Mouse (Mus musculus) liver, postnatal 0 days (tissue): ENCODE data around the gene Atp2b2. TPM values are rescaled to one million over a fixed set of nuclear protein-coding genes. Genes with fewer than 3 reads are reported as not detected.

Experiments used
- ATAC-seq: fragments of 200-750 bp; cut with Nextera tagmentation; 2 replicates; pipeline ENCODE4 v1.8.0; 2017; ENCODE audit warnings: mild to moderate bottlenecking, moderate library complexity
- DNase-seq: peaks from one replicate; pipeline ENCODE4 v3.0.0-alpha.2; 2016
- H3K27ac ChIP-seq: fragments of 300-500 bp; sonication (generic); 2 replicates; pipeline ENCODE4 v1.5.1; 2014; ENCODE audit warnings: antibody characterized with exemption, moderate library complexity, mild to moderate bottlenecking, low read depth
- H3K27me3 ChIP-seq: fragments of 300-500 bp; sonication (generic); 2 replicates; pipeline ENCODE4 v1.6.1; 2014; ENCODE audit warnings: low read length, control low read depth, mixed read lengths; ENCODE audit not compliant: insufficient read depth
- H3K36me3 ChIP-seq: fragments of 300-500 bp; sonication (generic); replicated peaks from 2 replicates; pipeline ENCODE4 v1.6.1; 2014; ENCODE audit warnings: mild to moderate bottlenecking, control low read depth, low read length, moderate library complexity, mixed read lengths; ENCODE audit not compliant: insufficient read depth
- H3K4me1 ChIP-seq: fragments of 300-500 bp; sonication (generic); 2 replicates; pipeline ENCODE4 v1.6.1; 2014; ENCODE audit warnings: antibody characterized with exemption, mild to moderate bottlenecking, control low read depth; ENCODE audit not compliant: insufficient read depth
- H3K4me2 ChIP-seq: fragments of 300-500 bp; sonication (generic); 2 replicates; pipeline ENCODE4 v1.6.1; 2014; ENCODE audit warnings: low read depth, mild to moderate bottlenecking, low read length, moderate library complexity, mixed read lengths
- H3K4me3 ChIP-seq: fragments of 300-500 bp; sonication (generic); 2 replicates; pipeline ENCODE4 v1.5.1; 2014; ENCODE audit warnings: low read depth, low read length
- H3K9ac ChIP-seq: fragments of 300-500 bp; sonication (generic); replicated peaks from 2 replicates; pipeline ENCODE4 v1.6.1; 2014; ENCODE audit warnings: mild to moderate bottlenecking, moderate library complexity
- H3K9me3 ChIP-seq: fragments of 300-500 bp; sonication (generic); 2 replicates; pipeline ENCODE4 v1.6.1; 2016; ENCODE audit warnings: mild to moderate bottlenecking, control low read depth, low read length, mixed read lengths
- CTCF ChIP-seq: sonication (generic); IDR thresholded peaks from 2 replicates; pipeline ENCODE4 v1.5.1; 2016; ENCODE audit warnings: antibody characterized with exemption, low read depth
- EP300 ChIP-seq: IDR thresholded peaks from 2 replicates; pipeline ENCODE4 v1.6.1; 2016; ENCODE audit warnings: antibody characterized with exemption, low read depth, mild to moderate bottlenecking
- WGBS: fragments of 180-500 bp; shearing (Covaris S2); extraction: QIAGEN DNeasy Blood & Tissue Kit; methylation state at CpG from one replicate; pipeline ENCODE4 v1.1.7; 2014; ENCODE audit not compliant: insufficient replicate concordance; 5-methylcytosine and 5-hydroxymethylcytosine counted together
- polyA plus RNA-seq: library from polyadenylated mRNA; unstranded; fragments of >200 nt; fragmentation: Nextera tagmentation; extraction: Ambion mirVana; gene quantifications from 2 replicates; pipeline ENCODE4 v1.2.1, GENCODE M21; 2015

Gene Atp2b2
- polyA plus RNA-seq, 1 experiment from 2014 or later = 0.41 TPM

DNA sequence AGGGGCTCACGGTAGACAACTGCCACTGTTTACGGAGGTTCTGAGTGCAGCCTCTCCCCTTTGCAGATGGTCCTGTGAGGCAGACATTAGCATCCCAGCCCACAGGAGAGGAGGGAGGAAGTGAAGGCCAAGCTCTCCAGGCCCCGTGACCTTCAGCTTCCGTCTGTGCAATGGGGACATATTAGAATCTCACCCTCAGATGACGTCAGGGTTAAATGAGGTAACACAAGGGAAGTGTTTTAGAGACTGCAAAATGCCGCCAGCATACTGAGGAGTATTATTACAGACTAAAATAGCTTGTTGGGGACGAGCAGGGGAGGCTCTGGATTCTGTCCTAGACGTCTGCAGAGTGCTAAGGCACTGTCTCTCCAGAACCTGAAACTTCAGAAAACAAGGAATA lies 106.3 kb downstream of the Atp2b2 start:
- no peaks in the 10 kb centered on the region for H3K36me3 ChIP-seq
- TF ChIP-seq CTCF = no peak
- no peak for TF ChIP-seq EP300
- WGBS = 51% methylated on average over 8 of the region's 8 CpGs
- no peaks in the 10 kb centered on the region for H3K4me1 ChIP-seq
- H3K4me3 ChIP-seq = no peak overlapping the region
- no peaks in the 10 kb centered on the region for H3K9me3 ChIP-seq
- H3K27me3 ChIP-seq = 0 out of 2 replicates have a peak, but pooled peaks cover 3% of the 10 kb centered on the region
- no peak overlapping the region for H3K4me2 ChIP-seq
- H3K9ac ChIP-seq = no peak overlapping the region
- H3K27ac ChIP-seq = no peak overlapping the region
- no peak for ATAC-seq
- DNase-seq = no peak

DNA sequence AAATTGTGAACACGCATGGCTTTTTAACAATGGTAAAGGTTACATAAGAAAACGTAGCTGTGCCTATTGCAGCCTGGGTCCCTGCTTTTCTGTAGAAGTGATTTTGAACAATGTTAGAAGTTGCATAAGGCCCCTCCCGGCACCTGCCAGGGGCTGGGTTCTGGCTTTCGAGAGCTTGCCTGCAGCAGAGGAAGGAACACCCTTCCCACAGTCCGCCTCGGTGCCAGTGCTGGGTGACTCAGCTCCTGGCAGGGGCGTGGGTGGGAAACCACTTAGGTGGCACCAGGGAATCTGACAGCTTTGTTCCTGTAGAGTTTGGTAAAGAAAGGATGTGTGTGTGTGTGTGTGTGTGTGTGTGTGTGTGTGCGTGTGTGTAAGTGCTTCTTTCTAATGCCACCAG lies 107.7 kb downstream of the Atp2b2 start:
- Histone ChIP-seq H3K4me2 (no peak overlapping the region), H3K27ac (no peak overlapping the region), H3K27me3 (0 out of 2 replicates have a peak, but pooled peaks cover 3% of the 10 kb centered on the region), H3K9me3 (no peaks in the 10 kb centered on the region), H3K4me3 (no peak overlapping the region), H3K4me1 (no peaks in the 10 kb centered on the region), H3K9ac (no peak overlapping the region), H3K36me3 (no peaks in the 10 kb centered on the region)
- 45% methylated on average over 8 of the region's 8 CpGs for WGBS
- no peak for ATAC-seq
- TF ChIP-seq EP300 (no peak), CTCF (no peak)
- no peak for DNase-seq

DNA sequence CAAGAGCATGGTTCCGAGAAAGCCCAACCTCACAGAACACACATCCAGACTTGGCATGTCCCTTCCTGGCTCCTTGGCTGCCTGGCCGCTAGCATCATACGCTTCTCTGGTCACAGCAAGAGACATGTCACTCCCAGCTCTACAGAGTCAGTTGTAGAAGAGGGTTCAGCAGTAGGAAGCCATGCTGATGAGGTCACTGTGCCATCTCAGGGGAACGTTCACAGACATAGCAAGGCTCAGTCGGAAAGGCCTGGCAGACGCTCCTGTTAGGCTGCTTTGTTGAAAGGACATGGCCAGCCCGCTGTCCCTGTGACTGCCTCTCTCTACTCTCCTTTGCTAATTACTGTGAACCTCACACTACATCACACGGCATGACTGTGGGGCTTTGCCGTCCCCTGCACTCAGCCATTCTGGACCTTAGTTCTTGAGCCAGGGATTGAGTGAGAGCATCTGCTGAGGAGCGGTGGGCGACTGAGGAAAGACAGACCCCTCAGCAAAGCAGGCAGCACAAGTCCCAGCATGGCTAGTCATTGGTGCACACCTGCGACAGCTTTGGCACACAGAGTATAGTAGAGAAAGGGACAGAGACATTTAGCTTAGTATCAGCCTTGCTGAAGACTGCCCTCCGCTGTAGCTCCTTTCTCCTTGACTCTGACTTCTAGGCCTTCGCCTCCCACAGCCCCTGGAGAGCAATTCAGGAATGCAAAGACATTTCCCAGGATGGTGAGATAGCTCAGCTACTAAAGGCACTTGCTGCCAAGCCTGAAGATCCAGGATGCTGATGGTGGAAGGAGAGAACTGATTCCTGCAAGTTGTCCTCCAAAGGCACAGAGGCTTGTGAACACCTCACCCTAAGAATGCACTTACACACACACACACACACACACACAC lies 108.9 kb downstream of the Atp2b2 start:
- Histone ChIP-seq H3K9ac (no peak overlapping the region), H3K4me1 (no peaks in the 10 kb centered on the region), H3K4me3 (no peak overlapping the region), H3K27me3 (0 out of 2 replicates have a peak, but pooled peaks cover 3% of the 10 kb centered on the region), H3K36me3 (no peaks in the 10 kb centered on the region), H3K4me2 (no peak overlapping the region), H3K9me3 (no peaks in the 10 kb centered on the region), H3K27ac (no peak overlapping the region)
- ATAC-seq (no peak), DNase-seq (no peak)
- WGBS = 69% methylated on average over 14 of the region's 14 CpGs
- TF ChIP-seq CTCF (no peak), EP300 (no peak)

- H3K27ac ChIP-seq = no peak overlapping the region
- 0 out of 2 replicates have a peak, but pooled peaks cover under 1% of the 10 kb centered on the region for H3K27me3 ChIP-seq
- no peaks in the 10 kb centered on the region for H3K4me1 ChIP-seq
- no peak overlapping the region for H3K4me2 ChIP-seq
- no peak overlapping the region for H3K4me3 ChIP-seq
- TF ChIP-seq EP300 (no peak), CTCF (no peak)
- DNase-seq (no peak), ATAC-seq (no peak)
- 77% methylated on average over 8 of the region's 8 CpGs for WGBS
- no peaks in the 10 kb centered on the region for H3K36me3 ChIP-seq
- no peaks in the 10 kb centered on the region for H3K9me3 ChIP-seq
- H3K9ac ChIP-seq = no peak overlapping the region
Observed at GRCm38 (mm10) chr6:113929191-113929875, 113.1 kb downstream of the Atp2b2 start.

DNA sequence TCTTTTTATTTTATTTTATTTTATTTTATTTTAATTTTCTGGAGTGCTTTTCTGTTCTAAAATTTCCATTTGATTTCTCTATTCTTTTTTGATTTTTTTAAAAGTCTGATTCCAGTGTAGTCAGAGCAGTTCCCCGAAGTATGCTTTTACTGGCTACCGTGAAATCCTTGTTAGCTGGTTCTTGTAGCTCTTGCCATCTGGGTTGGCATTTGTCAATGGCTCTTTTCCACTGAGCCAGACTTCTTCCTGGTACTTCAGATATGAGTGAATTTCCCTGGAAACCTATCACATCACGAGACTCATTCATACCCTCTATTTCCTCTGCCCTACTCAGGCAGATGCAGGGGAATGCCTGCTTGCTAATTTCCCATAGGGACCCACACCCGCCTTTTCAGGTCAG lies 119.2 kb downstream of the Atp2b2 start:
- DNase-seq (no peak), ATAC-seq (no peak)
- H3K27me3 ChIP-seq = no peaks in the 10 kb centered on the region
- no peak overlapping the region for H3K4me3 ChIP-seq
- WGBS = 69% methylated on average over 4 of the region's 4 CpGs
- no peak overlapping the region for H3K9ac ChIP-seq
- no peaks in the 10 kb centered on the region for H3K4me1 ChIP-seq
- H3K36me3 ChIP-seq = no peaks in the 10 kb centered on the region
- TF ChIP-seq EP300 (no peak), CTCF (no peak)
- no peak overlapping the region for H3K27ac ChIP-seq
- H3K4me2 ChIP-seq = no peak overlapping the region
- H3K9me3 ChIP-seq = no peaks in the 10 kb centered on the region

DNA sequence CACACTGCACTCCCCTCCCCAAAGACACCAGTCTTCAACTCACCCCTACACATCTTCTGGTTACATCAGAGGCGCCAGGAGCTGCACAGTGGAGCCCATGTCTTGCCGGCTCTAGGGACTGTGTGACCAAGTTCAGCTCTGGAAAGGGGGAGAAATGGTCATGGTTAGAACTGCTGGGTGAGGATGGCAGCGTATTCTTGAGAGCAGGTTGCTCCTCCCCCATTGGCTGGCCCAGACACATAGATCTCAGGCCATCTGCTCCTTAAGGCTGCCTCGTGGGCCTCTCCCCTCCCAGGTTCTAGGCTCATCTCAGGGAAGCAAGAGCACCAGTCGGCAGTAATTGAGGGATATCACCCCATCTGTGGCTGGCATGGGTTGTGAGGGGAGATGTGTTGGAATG lies 121.9 kb downstream of the Atp2b2 start:
- H3K27me3 ChIP-seq = no peaks in the 10 kb centered on the region
- no peaks in the 10 kb centered on the region for H3K4me1 ChIP-seq
- H3K27ac ChIP-seq = no peak overlapping the region
- TF ChIP-seq CTCF (no peak), EP300 (no peak)
- H3K36me3 ChIP-seq = no peaks in the 10 kb centered on the region
- no peak for DNase-seq
- H3K9ac ChIP-seq = no peak overlapping the region
- H3K9me3 ChIP-seq = no peaks in the 10 kb centered on the region
- no peak overlapping the region for H3K4me2 ChIP-seq
- ATAC-seq = no peak
- 58% methylated on average over 5 of the region's 5 CpGs for WGBS
- H3K4me3 ChIP-seq = no peak overlapping the region
